Mouse (Mus musculus): ENCODE results near the gene Nsd1. TPM values are rescaled to one million over a fixed set of nuclear protein-coding genes. Genes with fewer than 3 reads are reported as not detected.
A peak's percentile ranks its signal among the peaks of the same experiment; 100 is the strongest.

The Nsd1 gene
- polyA plus RNA-seq, 1 experiment from 2014 or later, result 61.7 TPM

DNA sequence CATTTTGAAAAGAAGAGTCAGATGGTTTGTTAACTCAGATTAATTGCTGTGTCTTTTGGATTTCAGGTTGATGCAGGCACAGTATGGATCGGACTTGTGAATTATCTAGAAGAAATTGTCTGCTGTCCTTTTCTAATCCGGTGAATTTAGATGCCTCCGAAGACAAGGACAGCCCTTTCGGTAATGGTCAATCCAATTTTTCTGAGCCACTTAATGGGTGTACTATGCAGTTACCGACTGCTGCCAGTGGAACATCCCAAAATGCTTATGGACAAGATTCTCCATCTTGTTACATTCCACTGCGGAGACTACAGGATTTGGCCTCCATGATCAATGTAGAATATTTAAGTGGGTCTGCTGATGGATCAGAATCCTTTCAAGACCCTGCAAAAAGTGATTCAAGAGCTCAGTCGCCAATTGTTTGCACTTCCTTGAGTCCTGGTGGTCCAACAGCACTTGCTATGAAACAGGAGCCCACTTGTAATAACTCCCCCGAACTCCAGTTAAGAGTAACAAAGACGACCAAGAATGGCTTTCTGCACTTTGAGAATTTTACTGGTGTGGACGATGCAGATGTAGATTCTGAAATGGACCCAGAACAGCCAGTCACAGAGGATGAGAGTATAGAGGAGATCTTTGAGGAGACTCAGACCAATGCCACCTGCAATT lies 3.7 kb downstream of the Nsd1 start:
- Histone ChIP-seq H3K27ac (peak overlapping the region; percentile 98), H3K9me3 (no peaks in the 10 kb centered on the region), H3K4me3 (peak overlapping the region; percentile 71), H3K9ac (peak overlapping the region; percentile 90), H3K27me3 (no peaks in the 10 kb centered on the region), H3K4me1 (peaks cover 47% of the 10 kb centered on the region), H3K4me2 (peak overlapping the region; percentile 86), H3K36me3 (peaks cover 42% of the 10 kb centered on the region)
- no peak for ATAC-seq (ENCODE audit: borderline replicate concordance, extremely low read depth, low FRiP score, low TSS enrichment)
- 32% methylated on average over 10 of the region's 10 CpGs for WGBS

DNA sequence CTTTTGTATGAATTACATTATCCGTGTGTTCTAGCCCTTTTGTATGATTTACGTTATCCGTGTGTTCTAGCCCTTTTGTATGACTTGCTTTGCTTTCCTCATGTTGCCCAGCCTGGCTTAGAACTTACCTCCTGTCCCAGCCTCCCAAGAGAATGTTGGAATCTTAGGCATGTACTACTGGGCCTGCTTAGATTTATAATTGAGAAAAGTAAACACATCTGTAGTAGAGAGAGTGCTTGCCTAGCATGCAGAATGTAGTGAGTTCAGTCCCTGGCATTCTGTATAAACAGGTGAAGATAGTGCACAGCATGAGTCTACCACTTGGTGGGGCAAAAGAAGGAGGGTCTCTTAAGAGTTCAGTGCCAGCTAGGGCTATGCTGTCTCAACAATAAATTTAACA lies 14.8 kb downstream of the Nsd1 start:
- WGBS, result 92% methylated on average over 3 of the region's 3 CpGs
- H3K4me2 ChIP-seq, result no peak overlapping the region
- no peak for ATAC-seq (ENCODE audit: borderline replicate concordance, extremely low read depth, low FRiP score, low TSS enrichment)
- H3K9me3 ChIP-seq, result no peaks in the 10 kb centered on the region
- no peak overlapping the region for H3K27ac ChIP-seq
- H3K4me1 ChIP-seq, result no peaks in the 10 kb centered on the region
- H3K27me3 ChIP-seq, result no peaks in the 10 kb centered on the region
- no peak overlapping the region for H3K4me3 ChIP-seq
- H3K9ac ChIP-seq, result no peak overlapping the region
- peaks cover 69% of the 10 kb centered on the region for H3K36me3 ChIP-seq

DNA sequence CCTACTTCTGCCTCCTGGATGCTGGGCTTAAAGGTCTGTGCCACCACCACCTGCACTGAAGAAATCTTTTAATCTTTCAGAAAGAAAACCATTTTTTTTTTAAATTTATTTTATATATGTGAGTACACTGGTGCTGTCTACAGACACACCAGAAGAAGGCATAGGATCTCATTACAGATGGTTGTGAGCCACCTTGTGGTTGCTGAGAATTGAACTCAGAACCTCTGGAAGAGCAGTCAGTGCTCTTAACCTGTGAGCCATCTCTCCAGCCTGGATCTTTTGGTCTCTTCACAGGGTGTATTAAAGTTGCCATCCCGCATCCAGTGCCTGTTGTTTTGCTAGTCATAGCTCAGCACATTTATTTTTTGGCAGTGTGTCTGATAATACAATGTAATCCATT lies 21.1 kb downstream of the Nsd1 start:
- no peak for ATAC-seq (ENCODE audit: borderline replicate concordance, extremely low read depth, low FRiP score, low TSS enrichment)
- WGBS, result 96% methylated on average over 1 of the region's 1 CpGs
- H3K4me3 ChIP-seq, result no peak overlapping the region
- H3K36me3 ChIP-seq, result peaks cover 71% of the 10 kb centered on the region
- H3K9ac ChIP-seq, result no peak overlapping the region
- no peak overlapping the region for H3K27ac ChIP-seq
- H3K27me3 ChIP-seq, result no peaks in the 10 kb centered on the region
- no peak overlapping the region for H3K4me2 ChIP-seq
- no peaks in the 10 kb centered on the region for H3K9me3 ChIP-seq
- H3K4me1 ChIP-seq, result no peaks in the 10 kb centered on the region

DNA sequence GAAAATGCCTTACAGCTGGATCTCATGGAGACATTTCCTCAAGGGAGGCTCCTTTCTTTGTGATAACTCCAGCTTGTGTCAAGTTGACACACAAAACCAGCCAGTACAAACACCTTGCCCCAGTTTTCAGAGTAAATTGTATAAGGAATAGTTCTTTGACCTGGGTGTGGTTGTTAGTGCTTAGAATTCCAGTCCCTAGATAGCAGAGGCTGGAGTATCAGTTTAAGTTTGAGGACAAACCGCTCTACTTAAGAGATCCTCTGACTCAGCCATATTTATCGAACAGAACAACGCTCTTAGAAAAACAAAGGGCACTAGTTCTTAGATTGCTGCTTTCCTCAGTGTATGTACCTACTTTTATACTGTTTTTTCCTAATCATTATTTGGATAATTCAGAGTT lies 33.6 kb downstream of the Nsd1 start:
- 88% methylated on average over 3 of the region's 3 CpGs for WGBS
- H3K9ac ChIP-seq, result no peak overlapping the region
- no peaks in the 10 kb centered on the region for H3K4me1 ChIP-seq
- no peaks in the 10 kb centered on the region for H3K9me3 ChIP-seq
- no peaks in the 10 kb centered on the region for H3K27me3 ChIP-seq
- no peak for ATAC-seq (ENCODE audit: borderline replicate concordance, extremely low read depth, low FRiP score, low TSS enrichment)
- H3K4me3 ChIP-seq, result no peak overlapping the region
- H3K27ac ChIP-seq, result no peak overlapping the region
- H3K4me2 ChIP-seq, result no peak overlapping the region
- peaks cover 91% of the 10 kb centered on the region for H3K36me3 ChIP-seq

DNA sequence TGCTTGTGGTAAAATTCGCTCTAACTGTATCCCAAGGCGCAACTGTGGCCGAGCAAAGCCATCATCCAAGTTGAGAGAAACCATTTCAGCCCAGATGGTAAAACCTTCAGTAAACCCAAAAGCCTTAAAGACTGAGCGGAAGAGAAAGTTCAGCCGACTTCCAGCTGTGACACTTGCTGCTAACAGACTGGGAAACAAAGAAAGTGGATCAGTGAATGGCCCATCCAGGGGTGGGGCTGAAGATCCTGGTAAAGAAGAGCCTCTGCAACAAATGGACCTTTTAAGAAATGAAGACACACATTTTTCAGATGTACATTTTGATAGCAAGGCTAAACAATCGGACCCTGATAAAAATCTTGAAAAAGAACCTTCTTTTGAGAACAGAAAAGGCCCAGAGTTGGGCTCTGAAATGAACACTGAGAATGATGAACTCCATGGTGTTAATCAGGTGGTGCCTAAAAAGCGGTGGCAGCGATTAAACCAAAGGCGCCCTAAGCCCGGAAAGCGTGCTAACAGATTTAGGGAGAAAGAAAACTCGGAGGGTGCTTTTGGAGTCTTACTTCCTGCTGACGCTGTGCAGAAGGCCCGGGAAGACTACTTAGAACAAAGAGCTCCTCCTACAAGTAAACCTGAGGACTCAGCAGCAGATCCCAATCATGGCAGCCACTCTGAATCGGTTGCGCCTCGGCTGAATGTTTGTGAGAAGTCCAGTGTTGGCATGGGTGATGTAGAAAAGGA lies 37.9 kb downstream of the Nsd1 start:
- H3K36me3 ChIP-seq, result peaks cover 68% of the 10 kb centered on the region
- no peak overlapping the region for H3K4me2 ChIP-seq
- H3K4me3 ChIP-seq, result no peak overlapping the region
- H3K4me1 ChIP-seq, result no peaks in the 10 kb centered on the region
- no peaks in the 10 kb centered on the region for H3K27me3 ChIP-seq
- no peaks in the 10 kb centered on the region for H3K9me3 ChIP-seq
- H3K27ac ChIP-seq, result no peak overlapping the region
- WGBS, result 85% methylated on average over 17 of the region's 17 CpGs
- ATAC-seq (ENCODE audit: borderline replicate concordance, extremely low read depth, low FRiP score, low TSS enrichment), result no peak
- H3K9ac ChIP-seq, result no peak overlapping the region

DNA sequence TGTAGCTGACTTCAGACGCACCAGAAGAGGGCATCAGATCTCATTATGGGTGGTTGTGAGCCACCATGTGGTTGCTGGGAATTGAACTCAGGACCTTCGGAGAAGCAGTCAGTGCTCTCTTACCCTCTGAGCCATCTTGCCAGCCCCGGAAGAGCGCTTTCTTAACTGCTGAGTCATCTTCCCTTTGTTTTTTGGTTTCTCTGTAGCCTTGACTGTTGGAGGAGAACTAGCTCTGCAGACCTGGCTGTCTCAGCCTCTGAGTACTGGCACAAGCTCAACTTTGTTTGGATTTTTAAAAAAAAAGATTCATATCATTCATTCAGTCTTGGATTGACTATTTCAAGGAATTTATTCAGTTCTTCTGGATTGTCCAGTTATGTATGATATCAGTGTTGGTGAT lies 39.7 kb downstream of the Nsd1 start:
- no peak for ATAC-seq (ENCODE audit: borderline replicate concordance, extremely low read depth, low FRiP score, low TSS enrichment)
- H3K27ac ChIP-seq, result no peak overlapping the region
- H3K9me3 ChIP-seq, result no peaks in the 10 kb centered on the region
- no peaks in the 10 kb centered on the region for H3K27me3 ChIP-seq
- H3K4me1 ChIP-seq, result no peaks in the 10 kb centered on the region
- H3K4me2 ChIP-seq, result no peak overlapping the region
- no peak overlapping the region for H3K9ac ChIP-seq
- WGBS, result 79% methylated on average over 4 of the region's 4 CpGs
- H3K36me3 ChIP-seq, result peaks cover 59% of the 10 kb centered on the region
- no peak overlapping the region for H3K4me3 ChIP-seq

DNA sequence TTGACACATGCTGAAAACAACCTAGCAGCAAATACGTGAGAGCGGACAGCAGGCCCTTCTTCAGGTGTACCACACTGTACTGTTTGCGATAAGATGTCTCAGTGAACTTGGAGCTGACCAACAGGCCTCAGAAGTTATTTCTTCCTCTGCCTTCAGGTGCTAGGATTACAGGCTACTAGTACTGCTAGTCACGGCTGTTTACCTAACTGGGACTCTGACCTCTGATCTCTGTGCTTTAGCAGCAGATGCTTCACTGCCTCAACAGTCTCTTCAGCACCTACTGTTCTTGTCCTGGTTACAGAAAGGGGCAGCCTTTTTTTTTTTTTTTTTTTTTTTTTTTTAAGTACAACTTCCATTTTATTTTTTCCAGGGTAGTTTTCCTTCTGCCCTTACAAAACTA lies 43.2 kb downstream of the Nsd1 start:
- no peak overlapping the region for H3K9ac ChIP-seq
- H3K4me1 ChIP-seq, result no peaks in the 10 kb centered on the region
- H3K27me3 ChIP-seq, result no peaks in the 10 kb centered on the region
- no peak for ATAC-seq (ENCODE audit: borderline replicate concordance, extremely low read depth, low FRiP score, low TSS enrichment)
- H3K9me3 ChIP-seq, result no peaks in the 10 kb centered on the region
- H3K27ac ChIP-seq, result no peak overlapping the region
- WGBS, result 78% methylated on average over 4 of the region's 4 CpGs
- H3K4me2 ChIP-seq, result no peak overlapping the region
- no peak overlapping the region for H3K4me3 ChIP-seq
- peaks cover 29% of the 10 kb centered on the region for H3K36me3 ChIP-seq

DNA sequence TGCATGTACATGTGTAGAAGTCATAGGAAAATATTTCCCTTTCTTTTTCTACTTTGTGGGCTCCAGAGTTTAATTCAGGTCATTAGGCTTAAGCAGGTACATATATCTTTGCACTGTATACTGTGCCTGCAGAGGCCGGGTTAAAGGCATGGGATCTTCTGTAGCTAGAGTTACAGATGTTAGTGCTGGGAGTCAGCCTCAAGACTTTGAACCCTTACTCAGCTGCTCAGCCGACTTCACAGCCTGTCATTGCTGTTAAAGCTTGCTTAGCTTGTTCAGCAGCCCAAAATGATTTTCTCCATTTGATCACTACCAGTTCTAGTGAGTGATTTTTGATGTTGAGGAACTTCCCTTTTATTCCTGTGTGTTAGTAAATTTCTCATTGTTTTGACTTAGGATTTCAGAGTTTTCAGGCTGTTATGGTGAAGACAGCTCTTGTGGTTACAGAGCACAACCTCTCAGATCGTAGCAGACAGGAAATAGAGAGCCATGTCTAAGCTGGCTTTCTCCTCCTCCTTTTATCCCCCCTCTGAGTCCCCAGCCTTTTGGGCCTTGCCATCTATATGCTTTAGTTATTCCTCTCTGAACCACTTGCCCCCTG lies 45.6 kb downstream of the Nsd1 start:
- H3K4me3 ChIP-seq, result no peak overlapping the region
- H3K9me3 ChIP-seq, result no peaks in the 10 kb centered on the region
- H3K4me1 ChIP-seq, result no peaks in the 10 kb centered on the region
- no peak for ATAC-seq (ENCODE audit: borderline replicate concordance, extremely low read depth, low FRiP score, low TSS enrichment)
- no peaks in the 10 kb centered on the region for H3K27me3 ChIP-seq
- H3K9ac ChIP-seq, result no peak overlapping the region
- no peak overlapping the region for H3K4me2 ChIP-seq
- peaks cover 23% of the 10 kb centered on the region for H3K36me3 ChIP-seq
- 68% methylated on average over 3 of the region's 3 CpGs for WGBS
- H3K27ac ChIP-seq, result no peak overlapping the region

DNA sequence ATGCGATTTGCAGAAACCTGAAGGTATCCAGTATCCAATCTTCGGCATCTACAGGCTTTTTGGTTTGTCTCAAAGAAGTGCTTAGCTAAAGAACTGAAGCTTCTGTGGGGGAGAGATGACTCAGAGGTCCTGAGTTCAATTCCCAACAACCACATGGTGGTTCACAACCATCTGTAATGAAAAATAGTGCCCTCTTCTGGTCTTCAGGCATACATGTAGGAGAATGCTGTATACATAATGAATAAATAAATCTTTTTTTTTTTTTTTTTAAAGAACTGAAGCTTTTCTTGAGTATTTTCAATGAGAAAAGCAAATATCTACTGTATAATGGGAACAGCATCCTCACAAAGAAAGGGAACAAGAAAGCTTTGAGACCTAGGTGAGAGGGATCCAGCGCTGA lies 49.1 kb downstream of the Nsd1 start:
- no peaks in the 10 kb centered on the region for H3K27me3 ChIP-seq
- no peaks in the 10 kb centered on the region for H3K4me1 ChIP-seq
- no peak overlapping the region for H3K9ac ChIP-seq
- H3K36me3 ChIP-seq, result peaks cover 36% of the 10 kb centered on the region
- H3K4me2 ChIP-seq, result no peak overlapping the region
- no peak overlapping the region for H3K27ac ChIP-seq
- no peaks in the 10 kb centered on the region for H3K9me3 ChIP-seq
- WGBS, result 96% methylated on average over 3 of the region's 3 CpGs
- no peak for ATAC-seq (ENCODE audit: borderline replicate concordance, extremely low read depth, low FRiP score, low TSS enrichment)
- H3K4me3 ChIP-seq, result no peak overlapping the region

DNA sequence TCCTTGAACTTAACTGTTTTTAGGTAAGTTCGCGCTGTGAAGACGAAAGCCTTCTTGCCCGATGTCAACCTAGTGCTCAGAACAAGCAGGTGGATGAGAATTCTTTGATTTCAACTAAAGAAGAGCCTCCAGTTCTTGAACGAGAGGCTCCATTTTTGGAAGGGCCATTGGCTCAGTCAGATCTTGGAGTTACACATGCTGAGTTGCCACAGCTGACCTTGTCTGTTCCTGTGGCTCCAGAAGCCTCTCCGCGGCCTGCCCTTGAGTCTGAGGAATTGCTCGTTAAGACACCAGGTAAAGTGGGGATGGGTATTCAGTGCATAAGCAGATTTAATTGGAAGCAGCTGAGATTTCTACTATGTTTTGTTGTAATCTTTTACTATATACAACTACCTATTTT lies 51.9 kb downstream of the Nsd1 start:
- peaks cover 51% of the 10 kb centered on the region for H3K36me3 ChIP-seq
- no peaks in the 10 kb centered on the region for H3K4me1 ChIP-seq
- H3K9ac ChIP-seq, result no peak overlapping the region
- no peak overlapping the region for H3K4me3 ChIP-seq
- ATAC-seq (ENCODE audit: borderline replicate concordance, extremely low read depth, low FRiP score, low TSS enrichment), result no peak
- no peak overlapping the region for H3K27ac ChIP-seq
- WGBS, result 96% methylated on average over 8 of the region's 8 CpGs
- no peaks in the 10 kb centered on the region for H3K9me3 ChIP-seq
- H3K27me3 ChIP-seq, result no peaks in the 10 kb centered on the region
- H3K4me2 ChIP-seq, result no peak overlapping the region

DNA sequence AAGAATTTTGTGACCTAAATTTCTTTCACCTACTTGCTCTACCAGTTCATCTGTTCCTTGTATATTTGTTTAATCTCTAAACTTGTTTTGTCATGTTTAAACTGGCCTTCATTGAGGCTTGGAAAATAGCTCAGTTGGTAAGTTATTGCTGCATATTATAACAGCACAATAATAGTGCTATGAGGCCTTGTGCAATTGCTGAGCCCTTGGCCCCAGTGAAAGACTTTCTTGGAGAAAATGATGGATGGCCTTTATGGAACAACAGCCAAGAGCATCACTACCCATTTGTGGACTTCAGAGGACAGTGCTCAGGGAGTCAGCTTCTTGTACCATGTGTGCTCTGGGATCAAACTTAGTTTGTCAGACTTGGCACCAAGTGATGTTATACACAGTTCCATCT lies 52.5 kb downstream of the Nsd1 start:
- Histone ChIP-seq H3K4me1 (no peaks in the 10 kb centered on the region), H3K4me3 (no peak overlapping the region), H3K9ac (no peak overlapping the region), H3K27ac (no peak overlapping the region), H3K27me3 (no peaks in the 10 kb centered on the region), H3K4me2 (no peak overlapping the region), H3K36me3 (peaks cover 51% of the 10 kb centered on the region), H3K9me3 (no peaks in the 10 kb centered on the region)
- ATAC-seq (ENCODE audit: borderline replicate concordance, extremely low read depth, low FRiP score, low TSS enrichment), result no peak

DNA sequence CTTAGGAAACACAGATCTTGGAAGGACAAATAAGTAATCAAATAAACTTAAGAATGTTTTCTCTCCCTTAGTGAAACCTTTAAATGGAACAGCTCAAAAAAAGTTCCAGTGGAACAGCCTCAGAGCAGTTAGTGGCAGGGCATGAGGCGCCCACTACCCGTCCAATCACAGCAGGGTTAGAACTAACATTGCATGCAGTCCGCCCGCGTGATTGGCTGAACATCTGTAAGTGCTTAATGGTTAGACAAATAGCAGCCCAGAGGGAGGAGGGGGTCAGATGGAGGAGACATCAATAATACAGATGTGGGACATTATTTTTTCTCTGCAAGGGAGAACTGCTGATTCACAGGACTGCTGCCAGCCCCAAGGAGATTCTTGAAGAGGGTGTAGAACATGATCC lies 67.6 kb downstream of the Nsd1 start:
- 80% methylated on average over 5 of the region's 5 CpGs for WGBS
- Histone ChIP-seq H3K27me3 (no peaks in the 10 kb centered on the region), H3K4me1 (no peaks in the 10 kb centered on the region), H3K36me3 (peaks cover 54% of the 10 kb centered on the region), H3K4me3 (no peak overlapping the region), H3K9me3 (no peaks in the 10 kb centered on the region), H3K9ac (no peak overlapping the region), H3K4me2 (no peak overlapping the region), H3K27ac (no peak overlapping the region)
- ATAC-seq (ENCODE audit: borderline replicate concordance, extremely low read depth, low FRiP score, low TSS enrichment), result no peak
